Mouse (Mus musculus) limb, embryonic 15.5 days (tissue): ENCODE measurements around the gene Tgfb1. TPM values are rescaled to one million over a fixed set of nuclear protein-coding genes. Genes with fewer than 3 reads are reported as not detected.

Experiments
- ATAC-seq: fragments of 200-750 bp; cut with Nextera tagmentation; 2 replicates; pipeline ENCODE4 v1.8.0; 2017; ENCODE audit warnings: low read depth, moderate TSS enrichment; ENCODE audit not compliant: insufficient number of reproducible peaks, low FRiP score, low TSS enrichment
- H3K27ac ChIP-seq: fragments of 300-500 bp; sonication (generic); 2 replicates; pipeline ENCODE4 v1.5.1; 2015; ENCODE audit warnings: moderate library complexity, mild to moderate bottlenecking, inconsistent platforms
- H3K27me3 ChIP-seq: fragments of 300-500 bp; sonication (generic); 2 replicates; pipeline ENCODE4 v1.6.1; 2015; ENCODE audit warnings: inconsistent platforms
- H3K36me3 ChIP-seq: fragments of 300-500 bp; sonication (generic); 2 replicates; pipeline ENCODE4 v1.6.1; 2015; ENCODE audit warnings: inconsistent platforms
- H3K4me1 ChIP-seq: fragments of 300-500 bp; sonication (generic); 2 replicates; pipeline ENCODE4 v1.6.1; 2015; ENCODE audit warnings: inconsistent platforms
- H3K4me2 ChIP-seq: fragments of 300-500 bp; sonication (generic); 2 replicates; pipeline ENCODE4 v1.6.1; 2015; ENCODE audit warnings: mild to moderate bottlenecking, inconsistent platforms
- H3K4me3 ChIP-seq: fragments of 300-500 bp; sonication (generic); 2 replicates; pipeline ENCODE4 v1.5.1; 2015; ENCODE audit warnings: mild to moderate bottlenecking, inconsistent platforms
- H3K9ac ChIP-seq: fragments of 300-500 bp; sonication (generic); 2 replicates; pipeline ENCODE4 v1.6.1; 2015; ENCODE audit warnings: inconsistent platforms
- H3K9me3 ChIP-seq: fragments of 300-500 bp; sonication (generic); 2 replicates; pipeline ENCODE4 v1.6.1; 2016; ENCODE audit warnings: inconsistent platforms
- WGBS: fragments of 180-500 bp; shearing (Covaris S2); methylation state at CpG from one replicate; pipeline ENCODE4 v1.1.7; 2015; 5-methylcytosine and 5-hydroxymethylcytosine counted together
- polyA plus RNA-seq: library from polyadenylated mRNA; unstranded; fragments of >200 nt; fragmentation: Nextera tagmentation; extraction: Ambion mirVana; gene quantifications from 2 replicates; pipeline ENCODE4 v1.2.1, GENCODE M21; 2015

Gene Tgfb1
- polyA plus RNA-seq, 1 experiment from 2014 or later = 3.8 TPM

DNA sequence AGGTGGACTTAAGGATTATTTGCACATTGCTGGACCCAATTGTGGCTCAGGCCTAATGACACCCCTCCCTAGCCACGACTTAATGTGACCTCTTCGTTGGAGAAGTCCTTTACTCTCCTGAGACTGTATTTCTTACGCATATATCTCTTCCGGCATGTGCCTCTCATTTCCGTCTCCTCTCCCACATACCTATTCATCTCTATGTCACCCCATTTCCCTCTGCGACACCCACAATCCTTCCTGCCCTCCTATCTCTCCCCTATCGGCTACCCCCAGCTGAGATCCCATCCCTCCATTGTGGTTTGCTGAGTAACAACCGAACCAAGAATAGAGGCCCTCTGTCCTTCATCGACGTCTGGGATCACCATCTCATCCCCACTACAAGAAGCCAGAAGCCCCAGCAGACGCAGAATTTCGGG is 2.8 kb downstream of the Tgfb1 start:
- H3K9me3 ChIP-seq = no peaks in the 10 kb centered on the region
- H3K9ac ChIP-seq = no peak overlapping the region
- peaks cover 2% of the 10 kb centered on the region; the same call in 1 of the 2 replicates for H3K36me3 ChIP-seq
- H3K27me3 ChIP-seq = peaks cover 49% of the 10 kb centered on the region
- 9% methylated on average over 12 of the region's 12 CpGs for WGBS
- ATAC-seq = no peak
- peaks cover 38% of the 10 kb centered on the region for H3K4me1 ChIP-seq
- H3K4me3 ChIP-seq = peak overlapping the region; percentile 67
- peak overlapping the region; percentile 81 for H3K4me2 ChIP-seq
- no peak overlapping the region for H3K27ac ChIP-seq

- no peak for ATAC-seq
- peaks cover 2% of the 10 kb centered on the region; the same call in 1 of the 2 replicates for H3K36me3 ChIP-seq
- H3K9ac ChIP-seq = no peak overlapping the region
- H3K9me3 ChIP-seq = no peaks in the 10 kb centered on the region
- peak overlapping the region; percentile 67 for H3K4me3 ChIP-seq
- H3K4me1 ChIP-seq = peaks cover 38% of the 10 kb centered on the region
- peak overlapping the region; percentile 81; the same call in 1 of the 2 replicates for H3K4me2 ChIP-seq
- no peak overlapping the region for H3K27ac ChIP-seq
- peaks cover 49% of the 10 kb centered on the region for H3K27me3 ChIP-seq
- WGBS = 37% methylated on average over 5 of the region's 5 CpGs
Measured at GRCm38 (mm10) chr7:25690051-25690450, 3.2 kb downstream of the Tgfb1 start.

GRCm38 (mm10) chr7:25694104-25694503 is 7.3 kb downstream of the Tgfb1 start:
- Histone ChIP-seq H3K9ac (no peak overlapping the region), H3K4me3 (no peak overlapping the region), H3K4me2 (no peak overlapping the region), H3K27me3 (peaks cover 22% of the 10 kb centered on the region), H3K27ac (no peak overlapping the region), H3K4me1 (peaks cover 8% of the 10 kb centered on the region), H3K9me3 (no peaks in the 10 kb centered on the region), H3K36me3 (peaks cover 10% of the 10 kb centered on the region; the same call in 1 of the 2 replicates)
- WGBS = 76% methylated on average over 8 of the region's 8 CpGs
- ATAC-seq = no peak

- Histone ChIP-seq H3K36me3 (peaks cover 12% of the 10 kb centered on the region; the same call in 1 of the 2 replicates), H3K9me3 (no peaks in the 10 kb centered on the region), H3K4me2 (no peak overlapping the region), H3K4me1 (peaks cover 8% of the 10 kb centered on the region), H3K27ac (no peak overlapping the region), H3K9ac (no peak overlapping the region), H3K27me3 (peaks cover 11% of the 10 kb centered on the region), H3K4me3 (no peak overlapping the region)
- no peak for ATAC-seq
- WGBS = 60% methylated on average over 13 of the region's 13 CpGs
Measured at GRCm38 (mm10) chr7:25699851-25700250, 13.0 kb downstream of the Tgfb1 start.

- WGBS = 78% methylated on average over 12 of the region's 12 CpGs
- no peak for ATAC-seq
Measured at GRCm38 (mm10) chr7:25700732-25701131, 13.9 kb downstream of the Tgfb1 start.

DNA sequence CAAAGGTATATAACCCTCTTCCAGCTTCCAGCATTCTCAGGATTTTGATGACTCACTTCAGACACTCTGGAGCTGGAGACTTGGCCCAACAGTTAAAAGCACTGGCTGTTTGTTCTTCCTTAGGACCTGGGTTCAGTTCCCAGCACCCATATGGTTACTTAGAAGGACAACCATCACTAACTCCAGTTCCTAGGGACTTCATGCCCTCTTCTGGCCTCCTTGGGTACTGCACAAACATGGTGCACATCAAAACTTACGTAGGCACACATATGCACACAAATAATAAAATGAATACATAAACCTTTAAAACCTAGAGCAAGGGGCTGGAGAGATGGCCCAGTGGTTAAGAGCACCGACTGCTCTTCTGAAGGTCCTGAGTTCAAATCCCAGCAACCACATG is 15.5 kb downstream of the Tgfb1 start:
- H3K4me3 ChIP-seq = no peak overlapping the region
- WGBS = 88% methylated on average over 2 of the region's 2 CpGs
- no peak overlapping the region for H3K27ac ChIP-seq
- no peak overlapping the region for H3K4me2 ChIP-seq
- H3K9ac ChIP-seq = no peak overlapping the region
- ATAC-seq = no peak
- H3K4me1 ChIP-seq = peaks cover 15% of the 10 kb centered on the region
- peaks cover 4% of the 10 kb centered on the region; the same call in 1 of the 2 replicates for H3K36me3 ChIP-seq
- H3K27me3 ChIP-seq = peaks cover 15% of the 10 kb centered on the region
- H3K9me3 ChIP-seq = no peaks in the 10 kb centered on the region

More at GRCm38 (mm10) chr7:25700732-25701131, 13.9 kb downstream of the Tgfb1 start:
- no peak overlapping the region for H3K27ac ChIP-seq
- peaks cover 11% of the 10 kb centered on the region for H3K4me1 ChIP-seq
- no peak overlapping the region for H3K4me3 ChIP-seq
- H3K4me2 ChIP-seq = no peak overlapping the region
- H3K36me3 ChIP-seq = peaks cover 8% of the 10 kb centered on the region; the same call in 1 of the 2 replicates
- H3K27me3 ChIP-seq = peaks cover 15% of the 10 kb centered on the region
- H3K9ac ChIP-seq = no peak overlapping the region
- no peaks in the 10 kb centered on the region for H3K9me3 ChIP-seq

GRCm38 (mm10) chr7:25703793-25704494 is 17.1 kb downstream of the Tgfb1 start:
- H3K9me3 ChIP-seq = no peaks in the 10 kb centered on the region
- peaks cover 26% of the 10 kb centered on the region for H3K4me1 ChIP-seq
- no peak overlapping the region for H3K4me2 ChIP-seq
- ATAC-seq = no peak
- H3K27ac ChIP-seq = no peak overlapping the region
- 36% methylated on average over 10 of the region's 10 CpGs for WGBS
- H3K4me3 ChIP-seq = no peak overlapping the region
- 0 out of 2 replicates have a peak, but pooled peaks cover 4% of the 10 kb centered on the region for H3K36me3 ChIP-seq
- H3K9ac ChIP-seq = no peak overlapping the region
- H3K27me3 ChIP-seq = peaks cover 15% of the 10 kb centered on the region

DNA sequence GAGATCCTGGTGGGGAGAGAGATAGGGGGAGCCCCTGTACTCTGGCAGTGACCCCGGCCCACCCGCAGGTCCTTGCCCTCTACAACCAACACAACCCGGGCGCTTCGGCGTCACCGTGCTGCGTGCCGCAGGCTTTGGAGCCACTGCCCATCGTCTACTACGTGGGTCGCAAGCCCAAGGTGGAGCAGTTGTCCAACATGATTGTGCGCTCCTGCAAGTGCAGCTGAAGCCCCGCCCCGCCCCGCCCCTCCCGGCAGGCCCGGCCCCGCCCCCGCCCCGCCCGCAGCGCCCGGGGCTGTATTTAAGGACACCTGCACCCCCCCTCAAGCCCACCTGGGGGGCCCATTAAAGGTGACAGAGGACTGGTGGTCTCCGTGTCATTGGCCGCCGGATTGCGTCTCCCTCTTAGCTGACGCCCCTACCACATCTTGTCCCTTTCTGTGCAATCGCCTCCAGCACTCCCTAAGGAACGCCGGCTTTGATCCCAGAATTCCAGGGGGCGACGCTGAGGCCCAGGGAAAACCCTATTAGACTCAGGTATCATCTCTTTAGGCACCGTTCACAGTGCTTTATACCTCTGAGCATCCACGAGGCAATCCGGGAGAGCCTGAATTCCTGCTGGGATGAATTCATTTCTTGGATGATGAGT is 18.0 kb downstream of the Tgfb1 start:
- Histone ChIP-seq H3K36me3 (0 out of 2 replicates have a peak, but pooled peaks cover 4% of the 10 kb centered on the region), H3K4me1 (peaks cover 27% of the 10 kb centered on the region), H3K9me3 (no peaks in the 10 kb centered on the region), H3K27me3 (peaks cover 15% of the 10 kb centered on the region), H3K4me3 (peak overlapping the region; percentile 5; the same call in 1 of the 2 replicates), H3K4me2 (peak overlapping the region; percentile 39), H3K9ac (no peak overlapping the region), H3K27ac (no peak overlapping the region)
- no peak for ATAC-seq
- WGBS = 8% methylated on average over 35 of the region's 37 CpGs

DNA sequence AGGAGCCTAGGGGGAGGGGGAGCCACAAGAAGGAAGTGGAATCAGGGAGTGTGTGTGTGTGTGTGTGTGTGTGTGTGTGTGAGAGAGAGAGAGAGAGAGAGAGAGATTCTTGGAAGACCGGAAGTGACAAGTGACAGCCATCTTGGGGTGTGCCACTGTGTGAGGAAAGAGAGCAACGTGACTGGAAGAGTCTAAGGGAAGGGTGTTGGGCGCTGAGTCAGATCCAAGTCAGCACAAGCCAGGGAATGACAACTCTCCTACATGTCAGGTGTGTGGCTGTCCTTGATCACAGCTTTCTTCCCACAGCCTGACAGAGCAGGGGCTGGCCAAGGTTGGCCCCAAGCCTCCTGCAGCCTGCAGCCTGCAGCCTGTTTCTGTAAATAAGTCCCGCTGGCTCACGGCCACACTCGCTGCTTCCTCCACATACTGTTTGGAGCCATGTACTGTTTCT is 19.0 kb downstream of the Tgfb1 start:
- Histone ChIP-seq H3K9me3 (no peaks in the 10 kb centered on the region), H3K4me1 (peaks cover 37% of the 10 kb centered on the region), H3K27ac (no peak overlapping the region), H3K4me2 (no peak overlapping the region), H3K9ac (no peak overlapping the region), H3K27me3 (peaks cover 15% of the 10 kb centered on the region), H3K4me3 (no peak overlapping the region), H3K36me3 (0 out of 2 replicates have a peak, but pooled peaks cover 4% of the 10 kb centered on the region)
- WGBS = 61% methylated on average over 6 of the region's 6 CpGs
- ATAC-seq = no peak

GRCm38 (mm10) chr7:25706578-25707170 is 19.9 kb downstream of the Tgfb1 start:
- Histone ChIP-seq H3K9ac (no peak overlapping the region), H3K27me3 (peaks cover 15% of the 10 kb centered on the region), H3K4me1 (peaks cover 45% of the 10 kb centered on the region), H3K27ac (no peak overlapping the region; the same call in 1 of the 2 replicates), H3K36me3 (0 out of 2 replicates have a peak, but pooled peaks cover 4% of the 10 kb centered on the region), H3K4me2 (no peak overlapping the region), H3K4me3 (no peak overlapping the region), H3K9me3 (no peaks in the 10 kb centered on the region)
- ATAC-seq = no peak
- 52% methylated on average over 7 of the region's 7 CpGs for WGBS

GRCm38 (mm10) chr7:25707581-25708292 is 20.9 kb downstream of the Tgfb1 start:
- Histone ChIP-seq H3K9ac (no peak overlapping the region), H3K4me1 (peaks cover 56% of the 10 kb centered on the region), H3K9me3 (no peaks in the 10 kb centered on the region), H3K36me3 (peaks cover 7% of the 10 kb centered on the region), H3K27ac (peak overlapping the region; percentile 59), H3K27me3 (peaks cover 15% of the 10 kb centered on the region), H3K4me2 (no peak overlapping the region), H3K4me3 (no peak overlapping the region)
- no peak for ATAC-seq
- 55% methylated on average over 15 of the region's 15 CpGs for WGBS
